Mouse (Mus musculus): ENCODE measurements around the gene Hoxc8. TPM values are rescaled to one million over a fixed set of nuclear protein-coding genes. Genes with fewer than 3 reads are reported as not detected.
A peak's percentile ranks its signal among the peaks of the same experiment; 100 is the strongest.

Gene Hoxc8
- total RNA-seq (2021) = 1 to 10 TPM; 1.5 to 2.0 TPM
- long read RNA-seq, experiment 1 = 0 reads
- long read RNA-seq, experiment 2 = 0 reads

- intact Hi-C loops (cut with DNase I) = no loop called here
- DNase-seq = no peak
These were observed at the start of gene Hoxc8 for GRCm38 (mm10) chr15:102990461-102991397. Gene Hoxc8 (plus strand): TSS chr15:102990607.

- intact Hi-C loops (cut with DNase I) = loop anchor here (5.0 kb wide), 1 partner anchor 181 kb away; no protein-coding TSS in a partner anchor
These were observed 47.5 kb upstream of the Hoxc8 start for GRCm38 (mm10) chr15:102942739-102943467.

GRCm38 (mm10) chr15:102943468-102943813 lies 47.0 kb upstream of the Hoxc8 start:
- intact Hi-C loops (cut with DNase I) = loop anchor here (5.0 kb wide), 1 partner anchor 181 kb away; no protein-coding TSS in a partner anchor
- no peak for DNase-seq

More at GRCm38 (mm10) chr15:102942739-102943467, 47.5 kb upstream of the Hoxc8 start:
- peak in 1 of 2 experiments; percentile 53 for DNase-seq

DNA sequence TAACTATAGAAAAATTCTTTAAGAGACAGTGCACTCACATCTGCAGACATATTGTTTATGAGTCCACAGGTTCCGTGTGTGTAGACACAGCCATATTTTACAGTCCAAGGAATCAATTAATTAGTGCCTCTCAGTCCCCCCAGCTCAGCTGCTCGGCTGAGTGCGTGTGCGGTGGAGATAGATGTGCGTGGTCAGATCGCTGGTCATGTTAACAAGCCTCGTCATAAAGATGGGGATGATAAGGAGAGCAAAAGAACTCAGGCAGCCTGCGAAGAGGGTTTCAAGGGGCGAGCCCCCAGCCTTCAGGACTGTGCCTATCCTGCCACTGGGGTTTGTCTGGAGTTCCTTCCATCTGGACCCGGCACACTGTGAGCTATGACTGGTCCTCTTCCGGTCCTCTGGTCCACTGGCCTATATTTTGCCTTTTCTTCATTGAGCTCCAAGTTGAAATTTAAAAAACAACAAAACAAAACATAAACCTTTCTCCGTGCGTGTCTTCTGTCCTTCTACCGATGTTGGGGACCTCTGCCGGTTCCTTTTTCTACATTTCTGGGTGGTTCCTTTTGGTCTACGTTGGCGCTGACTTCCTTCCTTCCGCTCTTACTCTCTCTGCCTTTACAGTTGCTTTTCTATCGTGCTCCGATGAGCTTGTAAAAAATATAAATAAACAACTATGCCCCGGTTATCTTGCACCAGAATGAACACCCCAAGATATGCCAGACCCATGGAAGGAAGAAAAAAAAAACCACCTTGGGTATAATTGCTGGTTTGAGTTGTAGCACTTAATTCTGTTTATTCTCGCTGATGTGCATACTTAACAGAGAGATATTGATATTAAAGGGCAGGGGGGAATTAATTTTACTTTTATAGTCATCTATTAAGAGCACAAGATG lies 45.0 kb upstream of the Hoxc8 start:
- no peak for DNase-seq
- intact Hi-C loops (cut with DNase I) = no loop called here

DNA sequence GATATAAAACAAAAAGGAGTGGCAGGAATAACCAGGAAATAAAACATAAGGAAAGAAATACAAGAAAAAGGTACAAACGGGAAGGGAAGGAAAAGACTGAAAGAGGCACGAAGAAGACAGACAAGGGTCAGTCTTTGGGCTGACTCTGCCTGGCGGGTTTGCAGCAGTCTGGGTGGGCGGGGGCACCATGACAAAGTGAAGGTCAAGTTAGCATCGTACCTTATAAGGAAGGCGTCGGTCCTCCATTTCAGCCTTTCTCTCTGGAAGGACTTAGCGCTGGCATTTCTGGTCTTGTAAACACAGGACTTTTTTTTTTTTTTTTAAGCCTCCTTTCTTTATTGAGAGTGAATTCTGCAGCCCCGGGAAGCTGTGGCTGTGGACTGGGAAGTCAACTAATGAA lies 43.1 kb upstream of the Hoxc8 start:
- no peak for DNase-seq
- intact Hi-C loops (cut with DNase I) = no loop called here

DNA sequence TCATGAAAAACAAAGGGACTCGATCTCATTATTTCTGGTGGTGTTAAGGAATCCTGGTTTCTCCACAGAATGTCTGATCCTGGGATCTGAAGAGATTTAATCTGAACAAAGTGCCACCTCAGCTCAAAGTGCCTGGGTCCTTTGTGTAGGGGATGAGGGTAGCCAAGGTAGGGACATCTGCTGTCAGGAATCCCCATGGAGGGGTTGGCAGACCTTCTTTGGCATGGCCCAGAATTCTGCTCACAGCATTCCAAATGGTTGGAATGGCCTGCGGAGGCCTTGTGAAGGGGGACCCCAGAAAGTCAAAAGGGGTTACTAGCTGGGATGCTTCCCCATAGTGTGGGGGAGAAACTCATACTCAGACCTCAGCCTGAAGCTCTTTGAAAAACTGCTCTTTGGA lies 41.6 kb upstream of the Hoxc8 start:
- no peak for DNase-seq
- intact Hi-C loops (cut with DNase I) = no loop called here

DNA sequence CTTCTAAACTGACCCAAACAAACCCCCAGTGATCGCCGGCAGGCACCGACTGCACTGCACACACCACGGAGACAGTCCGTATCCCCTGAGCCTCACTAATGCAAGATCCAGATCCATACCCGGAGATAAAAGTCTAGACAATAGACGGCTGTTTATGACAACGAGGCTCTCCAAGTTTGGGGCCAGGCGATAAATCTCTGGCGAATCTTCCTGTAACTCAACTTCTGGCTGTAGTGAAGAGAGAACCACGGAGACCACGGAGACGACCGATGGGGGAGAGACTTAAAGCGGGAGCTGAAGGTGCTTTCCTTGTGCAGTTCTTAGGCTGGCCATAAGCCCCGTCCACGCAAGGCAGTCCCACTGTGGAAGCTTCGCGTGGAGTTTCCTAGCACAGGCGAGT lies 40.7 kb upstream of the Hoxc8 start:
- intact Hi-C loops (cut with DNase I) = no loop called here
- DNase-seq = no peak

- DNase-seq = no peak
- intact Hi-C loops (cut with DNase I) = no loop called here
These were observed 39.5 kb upstream of the Hoxc8 start for GRCm38 (mm10) chr15:102950877-102951276.

DNA sequence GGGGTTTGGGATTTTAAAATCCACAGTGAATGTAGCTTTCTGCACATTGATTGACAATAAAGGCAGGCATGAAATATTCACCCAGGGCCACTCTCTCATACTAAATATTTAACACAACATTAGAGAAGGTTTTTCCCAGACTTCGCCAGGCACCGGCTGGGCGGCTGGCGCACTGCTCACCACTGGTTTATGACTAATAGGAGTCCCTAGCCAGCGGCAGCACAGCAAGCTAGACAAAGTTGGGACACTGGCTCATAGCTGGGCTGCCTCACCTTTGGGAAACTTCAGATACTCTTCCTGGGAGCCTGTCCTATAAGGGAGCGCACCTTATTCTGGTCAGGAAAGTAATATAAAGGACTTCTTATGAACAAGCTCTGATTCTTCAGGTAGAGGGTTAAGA lies 36.8 kb upstream of the Hoxc8 start:
- intact Hi-C loops (cut with DNase I) = no loop called here

GRCm38 (mm10) chr15:102954192-102955006 lies 36.0 kb upstream of the Hoxc8 start, which contains the start of gene Hoxc11:
Gene Hoxc11 (plus strand): TSS chr15:102954427.
- intact Hi-C loops (cut with DNase I) = no loop called here
- DNase-seq = peak in 1 of 2 experiments; percentile 70

More for the DNA sequence above, 36.8 kb upstream of the Hoxc8 start:
- peak in 1 of 2 experiments; percentile 27 for DNase-seq

DNA sequence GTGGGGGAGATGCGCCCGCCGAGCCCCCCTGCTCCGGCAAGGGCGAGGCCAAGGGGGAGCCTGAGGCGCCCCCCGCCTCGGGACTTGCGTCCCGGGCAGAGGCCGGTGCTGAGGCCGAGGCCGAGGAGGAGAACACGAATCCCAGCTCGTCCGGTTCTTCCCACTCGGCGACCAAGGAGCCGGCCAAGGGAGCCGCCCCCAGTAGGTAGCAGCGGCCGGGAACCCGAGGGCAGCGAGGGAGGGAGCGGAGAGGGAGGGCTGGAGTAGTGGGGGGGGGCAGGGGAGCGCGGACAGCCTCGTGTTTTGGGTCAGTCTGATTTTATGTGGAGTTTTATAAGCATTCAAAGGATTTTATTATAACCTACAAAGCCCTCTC lies 35.4 kb upstream of the Hoxc8 start:
- no peak for DNase-seq
- intact Hi-C loops (cut with DNase I) = no loop called here

GRCm38 (mm10) chr15:102955833-102956640 lies 34.4 kb upstream of the Hoxc8 start:
- intact Hi-C loops (cut with DNase I) = no loop called here
- peak in 1 of 2 experiments; percentile 63 for DNase-seq

- intact Hi-C loops (cut with DNase I) = no loop called here
- peak in 1 of 2 experiments; percentile 23 for DNase-seq
These were observed 33.5 kb upstream of the Hoxc8 start for GRCm38 (mm10) chr15:102956906-102957305.

DNA sequence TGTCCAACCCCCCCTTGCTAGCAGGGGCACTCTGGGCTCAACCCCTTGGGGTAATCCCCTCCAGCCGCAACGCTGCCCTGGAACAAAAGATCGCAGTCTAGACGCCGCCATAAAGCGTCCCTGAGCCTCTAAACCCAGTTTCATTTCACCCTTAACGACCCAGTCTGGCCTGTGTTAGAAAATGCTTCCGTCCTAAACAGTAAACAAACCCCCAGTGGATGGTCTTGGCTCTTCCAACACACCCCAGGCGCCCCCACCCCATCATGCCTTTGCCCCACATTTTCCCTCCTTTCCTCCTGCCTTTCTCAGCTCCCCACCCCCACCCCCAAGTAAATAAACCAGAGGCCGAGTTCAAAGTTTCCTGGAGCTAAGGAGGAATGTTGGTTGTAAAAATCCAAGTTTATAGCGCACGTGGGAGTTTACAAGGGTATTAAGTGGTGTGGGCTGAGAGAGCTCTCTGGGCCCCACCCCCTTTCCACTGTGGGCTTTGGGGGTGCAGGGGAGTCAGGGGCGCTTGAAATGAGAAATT lies 30.7 kb upstream of the Hoxc8 start:
- intact Hi-C loops (cut with DNase I) = no loop called here

GRCm38 (mm10) chr15:102961728-102962127 lies 28.7 kb upstream of the Hoxc8 start:
- peak in 1 of 2 experiments; percentile 51 for DNase-seq
- intact Hi-C loops (cut with DNase I) = loop anchor here (2.0 kb wide), 1 partner anchor 15 kb away; the partner anchor contains the start of gene Hoxc9

More for the DNA sequence above, 30.7 kb upstream of the Hoxc8 start:
- DNase-seq = peak in 1 of 2 experiments; percentile 43

GRCm38 (mm10) chr15:102962492-102962891 lies 27.9 kb upstream of the Hoxc8 start:
- DNase-seq = peak in 1 of 2 experiments; percentile 56
- intact Hi-C loops (cut with DNase I) = loop anchor here (2.0 kb wide), 1 partner anchor 14 kb away; the partner anchor contains the start of gene Hoxc9

DNA sequence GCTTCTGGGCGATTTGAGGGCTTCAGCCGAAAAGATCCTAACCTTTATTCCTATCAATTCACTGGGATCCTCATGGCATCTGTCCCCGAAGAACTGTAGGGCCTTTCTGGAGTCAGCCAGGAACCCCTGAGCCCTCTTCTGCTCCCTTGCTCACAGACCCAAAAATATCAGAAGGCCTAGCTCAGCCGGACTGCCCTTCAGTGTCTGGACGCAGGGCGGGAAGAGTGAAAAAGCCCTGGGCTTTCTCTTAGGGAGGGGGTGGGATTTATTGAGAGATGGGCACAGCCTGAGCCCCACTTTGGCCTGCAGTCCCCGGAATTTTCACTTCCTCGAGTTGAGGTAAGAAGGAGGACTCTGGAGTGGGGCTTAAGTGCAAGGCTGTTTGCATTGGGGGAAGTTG lies 27.1 kb upstream of the Hoxc8 start:
- intact Hi-C loops (cut with DNase I) = loop anchor here (2.0 kb wide), 1 partner anchor 14 kb away; the partner anchor contains the start of gene Hoxc9
- DNase-seq = peak in 1 of 2 experiments; percentile 50
